Mouse (Mus musculus) cortical plate, adult 2 months (tissue): ENCODE data around the gene Six6.

Source experiments
- CTCF ChIP-seq: fragments of 200-500 bp; IDR thresholded peaks from 2 replicates; pipeline ENCODE4 v1.5.1; 2011; ENCODE audit warnings: mild to moderate bottlenecking, control low read depth, low read length; ENCODE audit not compliant: insufficient read depth; ENCODE audit errors: extremely low read depth
- POLR2A ChIP-seq: fragments of 200-500 bp; IDR thresholded peaks from 2 replicates; pipeline ENCODE4 v1.6.1; 2011; ENCODE audit warnings: mild to moderate bottlenecking, low read length, control low read depth; ENCODE audit not compliant: insufficient read depth; ENCODE audit errors: extremely low read depth

DNA sequence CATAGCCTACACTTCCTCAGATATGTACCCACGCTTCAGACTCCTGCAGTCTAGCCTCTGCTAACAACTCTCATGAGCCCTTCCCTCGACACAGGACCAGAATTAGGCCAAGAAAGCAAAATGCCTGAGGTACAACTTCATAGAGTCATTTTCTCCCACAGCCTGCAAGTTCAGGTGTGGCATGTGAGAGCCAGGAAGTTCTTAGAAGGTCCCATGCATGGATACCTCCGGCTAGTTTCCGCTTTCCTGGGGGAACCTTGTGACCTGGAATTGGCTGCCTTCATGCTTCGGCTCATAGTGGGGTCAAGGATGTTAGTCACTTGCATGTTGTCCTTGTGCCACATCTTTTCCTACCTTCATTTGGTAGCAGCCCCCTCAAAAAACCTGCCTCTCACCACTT lies 13.4 kb downstream of the Six6 start:
- TF ChIP-seq POLR2A (no peak), CTCF (no peak)
